Mouse (Mus musculus): Measurements from ENCODE around the gene AI413582. TPM values are rescaled to one million over a fixed set of nuclear protein-coding genes. Genes with fewer than 3 reads are reported as not detected.

AI413582 gene
- polyA plus RNA-seq, 1 experiment from 2014 or later, result 17.4 TPM

DNA sequence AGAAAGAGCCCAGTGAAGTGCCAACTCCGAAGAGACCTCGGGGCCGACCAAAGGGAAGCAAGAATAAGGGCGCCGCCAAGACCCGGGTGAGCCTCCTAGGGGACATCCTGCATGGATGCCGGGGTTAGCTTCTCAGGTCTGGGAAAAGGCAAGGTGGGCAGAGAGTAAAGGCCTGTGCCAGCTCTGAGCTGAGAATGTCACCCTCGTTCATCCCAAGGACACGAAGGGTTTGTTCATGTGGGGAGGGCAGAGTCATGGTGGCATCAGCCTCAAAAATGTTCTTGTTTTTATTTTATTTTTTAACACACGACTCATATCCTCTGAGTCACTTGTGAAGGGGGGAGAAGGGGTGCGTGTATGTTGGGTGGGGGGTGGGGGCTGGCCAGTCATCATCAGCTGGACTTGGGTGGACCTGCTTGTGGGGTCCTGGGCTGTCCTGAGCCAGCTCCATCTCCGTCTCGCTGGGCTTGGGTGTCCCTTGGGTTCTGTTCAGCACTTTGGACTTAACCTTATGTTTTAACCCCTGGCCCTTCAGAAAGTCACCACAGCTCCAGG lies 4.6 kb downstream of the AI413582 start:
- H3K9me3 ChIP-seq (ENCODE audit: control insufficient read depth, low read length), result no peaks in the 10 kb centered on the region
- H3K4me3 ChIP-seq (ENCODE audit: low read length), result no peak overlapping the region
- 82% methylated on average over 13 of the region's 13 CpGs for WGBS
- H3K27me3 ChIP-seq (ENCODE audit: control insufficient read depth, insufficient read depth, low read length), result no peaks in the 10 kb centered on the region
- H3K36me3 ChIP-seq (ENCODE audit: control insufficient read depth, insufficient read depth, low read length), result peaks cover 21% of the 10 kb centered on the region; the same call in 1 of the 2 replicates
- no peak overlapping the region for H3K9ac ChIP-seq (ENCODE audit: low read depth, low read length)
- no peak overlapping the region for H3K27ac ChIP-seq (ENCODE audit: low read depth, low read length)
- H3K4me2 ChIP-seq (replicated peaks; ENCODE audit: low read depth, low read length), result no peak overlapping the region
- ATAC-seq (ENCODE audit: low FRiP score, low TSS enrichment), result no peak
- H3K4me1 ChIP-seq (ENCODE audit: control insufficient read depth, insufficient read depth, low read length), result peaks cover 20% of the 10 kb centered on the region

DNA sequence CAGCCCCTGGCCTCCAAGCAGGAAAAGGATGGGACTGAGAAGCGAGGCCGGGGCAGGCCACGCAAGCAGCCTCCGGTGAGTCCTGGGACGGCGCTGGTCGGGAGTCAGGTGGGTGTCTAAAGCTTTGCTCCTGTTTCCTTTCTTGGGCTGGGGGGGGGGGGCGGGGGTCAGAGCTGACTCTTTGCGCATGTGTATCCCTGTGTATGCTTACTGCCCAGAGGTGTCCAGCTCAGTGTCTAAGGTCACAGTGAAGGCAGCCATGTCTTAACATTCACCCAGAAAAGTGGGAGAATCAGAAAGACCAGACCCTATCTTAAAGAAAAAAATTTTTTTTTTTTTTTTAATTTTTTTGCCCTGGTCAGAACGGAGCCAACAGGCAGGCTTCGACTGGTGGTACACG lies 6.0 kb downstream of the AI413582 start:
- H3K27ac ChIP-seq (ENCODE audit: low read depth, low read length), result no peak overlapping the region
- no peak overlapping the region for H3K4me3 ChIP-seq (ENCODE audit: low read length)
- peak overlapping the region; percentile 84; the same call in 1 of the 2 replicates for H3K4me2 ChIP-seq (replicated peaks; ENCODE audit: low read depth, low read length)
- no peaks in the 10 kb centered on the region for H3K27me3 ChIP-seq (ENCODE audit: control insufficient read depth, insufficient read depth, low read length)
- no peak overlapping the region for H3K9ac ChIP-seq (ENCODE audit: low read depth, low read length)
- 72% methylated on average over 10 of the region's 12 CpGs for WGBS
- peaks cover 21% of the 10 kb centered on the region; the same call in 1 of the 2 replicates for H3K36me3 ChIP-seq (ENCODE audit: control insufficient read depth, insufficient read depth, low read length)
- H3K4me1 ChIP-seq (ENCODE audit: control insufficient read depth, insufficient read depth, low read length), result peaks cover 23% of the 10 kb centered on the region
- ATAC-seq (ENCODE audit: low FRiP score, low TSS enrichment), result no peak
- H3K9me3 ChIP-seq (ENCODE audit: control insufficient read depth, low read length), result no peaks in the 10 kb centered on the region

DNA sequence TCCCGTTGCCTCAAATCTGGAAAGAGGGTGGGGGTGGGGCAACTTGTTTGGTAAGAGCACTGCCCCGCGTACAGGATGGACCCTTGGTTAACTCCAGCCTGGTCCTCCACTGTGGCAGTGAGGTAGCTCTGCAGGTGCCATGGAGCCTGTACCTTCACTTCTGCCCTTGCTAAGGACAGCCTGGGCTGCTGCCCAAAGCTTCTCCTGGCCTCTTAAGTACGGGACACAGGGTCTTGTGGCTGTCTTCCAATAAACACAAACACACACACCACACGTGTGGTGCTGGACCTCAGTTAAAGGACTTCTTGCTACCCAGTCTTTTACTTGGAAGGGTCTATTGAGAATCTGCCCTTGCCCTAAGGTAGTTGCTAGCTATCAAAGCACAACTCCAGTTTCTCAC lies 6.7 kb downstream of the AI413582 start:
- 16% methylated on average over 5 of the region's 5 CpGs for WGBS
- peak overlapping the region; percentile 80; the same call in 1 of the 2 replicates for H3K4me3 ChIP-seq (ENCODE audit: low read length)
- peak overlapping the region; percentile 84 for H3K4me2 ChIP-seq (replicated peaks; ENCODE audit: low read depth, low read length)
- ATAC-seq (ENCODE audit: low FRiP score, low TSS enrichment), result no peak
- no peaks in the 10 kb centered on the region for H3K9me3 ChIP-seq (ENCODE audit: control insufficient read depth, low read length)
- peak overlapping the region; percentile 31; the same call in 1 of the 2 replicates for H3K9ac ChIP-seq (ENCODE audit: low read depth, low read length)
- peaks cover 21% of the 10 kb centered on the region; the same call in 1 of the 2 replicates for H3K36me3 ChIP-seq (ENCODE audit: control insufficient read depth, insufficient read depth, low read length)
- no peaks in the 10 kb centered on the region for H3K27me3 ChIP-seq (ENCODE audit: control insufficient read depth, insufficient read depth, low read length)
- H3K4me1 ChIP-seq (ENCODE audit: control insufficient read depth, insufficient read depth, low read length), result peaks cover 25% of the 10 kb centered on the region
- H3K27ac ChIP-seq (ENCODE audit: low read depth, low read length), result no peak overlapping the region

DNA sequence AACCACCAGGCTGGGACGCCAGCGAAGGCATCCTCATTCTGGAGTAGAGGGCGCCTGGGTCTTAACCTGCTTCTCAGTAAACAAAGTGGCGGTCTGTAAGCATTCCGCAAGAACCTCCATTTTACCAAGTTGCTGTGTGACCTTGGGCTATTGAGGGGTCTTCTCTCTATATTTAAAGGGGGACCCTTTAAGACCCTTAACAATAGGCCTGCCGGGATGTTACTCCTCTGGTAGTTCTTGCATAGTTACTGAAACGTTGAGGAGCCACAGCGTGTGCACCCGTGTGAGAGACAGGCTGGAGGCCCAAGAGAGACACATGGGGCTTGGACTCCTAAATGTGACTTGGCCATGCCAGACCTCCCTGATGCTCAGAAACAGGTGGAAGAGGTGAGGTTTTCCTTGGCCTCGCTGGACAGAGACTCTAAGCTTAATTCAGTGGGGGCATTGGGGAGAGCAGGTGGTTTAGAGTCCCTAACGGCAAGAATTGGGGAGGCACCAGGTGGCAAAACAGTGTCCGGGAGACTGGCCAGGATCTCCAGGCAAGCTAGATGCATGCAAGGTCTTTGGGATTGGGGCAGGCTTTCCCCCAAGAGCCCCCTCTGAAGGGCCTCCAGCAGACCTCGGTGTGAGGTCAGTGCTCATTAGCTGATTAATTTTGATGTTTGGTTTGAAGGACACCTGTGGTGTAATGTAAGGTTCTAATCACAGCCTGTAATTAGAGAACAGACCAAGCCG lies 7.5 kb downstream of the AI413582 start:
- ATAC-seq (ENCODE audit: low FRiP score, low TSS enrichment), result no peak
- peaks cover 21% of the 10 kb centered on the region; the same call in 1 of the 2 replicates for H3K36me3 ChIP-seq (ENCODE audit: control insufficient read depth, insufficient read depth, low read length)
- H3K9me3 ChIP-seq (ENCODE audit: control insufficient read depth, low read length), result no peaks in the 10 kb centered on the region
- no peaks in the 10 kb centered on the region for H3K27me3 ChIP-seq (ENCODE audit: control insufficient read depth, insufficient read depth, low read length)
- H3K4me1 ChIP-seq (ENCODE audit: control insufficient read depth, insufficient read depth, low read length), result peaks cover 25% of the 10 kb centered on the region
- 4% methylated on average over 14 of the region's 14 CpGs for WGBS
- peak overlapping the region; percentile 92 for H3K9ac ChIP-seq (ENCODE audit: low read depth, low read length)
- H3K4me3 ChIP-seq (ENCODE audit: low read length), result peak overlapping the region; percentile 80
- peak overlapping the region; percentile 84 for H3K4me2 ChIP-seq (replicated peaks; ENCODE audit: low read depth, low read length)
- peak overlapping the region; percentile 97; the same call in 1 of the 2 replicates for H3K27ac ChIP-seq (ENCODE audit: low read depth, low read length)

DNA sequence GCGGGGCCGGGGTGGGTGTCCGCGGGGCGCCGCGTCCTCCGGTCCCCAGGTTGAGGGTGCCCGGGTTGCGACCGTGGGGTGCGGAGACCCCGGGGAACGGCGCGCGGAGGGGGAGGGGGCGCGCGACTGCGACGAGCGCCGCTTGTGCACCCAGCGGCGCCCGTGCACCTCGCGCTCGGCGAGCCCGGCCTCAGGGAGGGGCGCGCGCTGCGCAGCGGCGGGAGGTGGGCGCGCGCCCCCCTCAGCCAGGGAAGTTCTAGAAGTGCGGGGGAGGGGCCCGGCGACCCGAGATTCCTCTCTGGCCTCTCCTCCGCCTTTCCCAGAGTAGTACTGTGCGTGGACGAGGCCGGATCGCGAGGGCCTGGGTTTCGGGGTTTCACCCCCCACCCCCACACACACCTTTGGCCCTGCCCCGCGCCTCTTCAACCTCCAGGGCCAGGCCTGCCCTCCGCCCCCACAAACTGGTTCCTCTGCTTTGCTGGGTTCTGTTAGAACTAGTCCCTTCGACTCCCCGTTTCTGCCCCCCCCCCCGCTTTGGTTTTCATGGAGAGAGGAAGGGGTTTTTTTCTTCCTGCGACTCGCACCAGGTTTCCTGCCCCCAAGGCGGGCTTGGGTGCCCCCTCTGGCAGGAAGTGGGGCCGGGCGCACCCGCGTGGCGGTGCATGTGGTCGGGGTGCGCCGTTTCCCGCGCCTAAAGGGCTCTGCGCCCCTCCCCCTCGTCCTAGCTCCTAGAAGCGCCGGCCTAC lies 8.2 kb downstream of the AI413582 start:
- Histone ChIP-seq H3K36me3 (ENCODE audit: control insufficient read depth, insufficient read depth, low read length) (peaks cover 21% of the 10 kb centered on the region; the same call in 1 of the 2 replicates), H3K9ac (ENCODE audit: low read depth, low read length) (peak overlapping the region; percentile 92), H3K4me1 (ENCODE audit: control insufficient read depth, insufficient read depth, low read length) (peaks cover 25% of the 10 kb centered on the region), H3K4me3 (ENCODE audit: low read length) (peak overlapping the region; percentile 80), H3K27me3 (ENCODE audit: control insufficient read depth, insufficient read depth, low read length) (no peaks in the 10 kb centered on the region), H3K4me2 (replicated peaks; ENCODE audit: low read depth, low read length) (peak overlapping the region; percentile 84), H3K27ac (ENCODE audit: low read depth, low read length) (peak overlapping the region; percentile 97), H3K9me3 (ENCODE audit: control insufficient read depth, low read length) (no peaks in the 10 kb centered on the region)
- under 1% methylated on average over 45 of the region's 75 CpGs for WGBS
- peak; percentile 10; the same call in 1 of the 2 replicates for ATAC-seq (ENCODE audit: low FRiP score, low TSS enrichment)

DNA sequence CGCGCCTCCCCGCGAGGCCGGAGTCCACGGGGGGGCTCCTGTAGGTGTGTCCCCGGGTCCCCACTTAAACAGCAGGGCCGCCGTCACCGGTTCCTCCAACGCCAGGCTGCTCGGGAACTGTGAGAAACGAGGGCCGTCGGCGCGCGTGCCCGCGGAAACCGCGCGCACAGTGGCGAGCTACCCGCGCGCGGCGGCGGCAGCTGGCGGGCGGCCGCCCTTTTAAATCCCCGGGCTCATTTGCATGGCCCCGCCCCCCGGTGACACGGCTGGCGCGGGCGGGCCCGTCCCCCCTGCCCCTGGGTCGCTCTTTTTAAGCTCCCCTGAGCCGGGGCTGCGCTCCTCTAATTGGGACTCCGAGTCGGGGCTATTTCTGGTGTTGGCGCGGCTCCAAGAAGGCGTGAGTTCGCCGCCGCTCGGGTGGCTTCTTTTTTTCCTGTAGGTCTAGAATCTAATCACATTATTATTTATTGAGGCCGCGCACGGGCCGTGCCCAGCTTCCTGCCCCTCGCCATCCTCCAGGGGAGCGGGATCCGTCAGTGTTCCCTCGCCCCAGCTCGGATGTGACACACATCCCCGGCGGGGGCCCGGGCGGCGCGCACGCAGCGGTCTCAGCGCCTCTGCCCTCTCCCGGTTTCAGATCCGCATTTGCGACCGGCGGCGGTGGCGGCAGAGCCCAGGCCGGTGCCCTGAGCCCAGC lies 9.1 kb downstream of the AI413582 start, which contains the start of gene Hmga1:
Gene Hmga1, plus strand, starts transcription at position 183 of the 697 bp plus-strand sequence.
- WGBS, result under 1% methylated on average over 68 of the region's 79 CpGs
- peak within 1 kb of the TSS; percentile 84 for H3K4me2 ChIP-seq (replicated peaks; ENCODE audit: low read depth, low read length)
- peak within 1 kb of the TSS; percentile 80 for H3K4me3 ChIP-seq (ENCODE audit: low read length)
- H3K9ac ChIP-seq (ENCODE audit: low read depth, low read length), result peak within 1 kb of the TSS; percentile 92
- peaks cover 14% of the 10 kb centered on the region; the same call in 1 of the 2 replicates for H3K36me3 ChIP-seq (ENCODE audit: control insufficient read depth, insufficient read depth, low read length)
- H3K4me1 ChIP-seq (ENCODE audit: control insufficient read depth, insufficient read depth, low read length), result peaks cover 25% of the 10 kb centered on the region
- no peaks in the 10 kb centered on the region for H3K27me3 ChIP-seq (ENCODE audit: control insufficient read depth, insufficient read depth, low read length)
- H3K27ac ChIP-seq (ENCODE audit: low read depth, low read length), result peak within 1 kb of the TSS; percentile 97
- H3K9me3 ChIP-seq (ENCODE audit: control insufficient read depth, low read length), result no peaks in the 10 kb centered on the region
- peak; percentile 63 for ATAC-seq (ENCODE audit: low FRiP score, low TSS enrichment)

DNA sequence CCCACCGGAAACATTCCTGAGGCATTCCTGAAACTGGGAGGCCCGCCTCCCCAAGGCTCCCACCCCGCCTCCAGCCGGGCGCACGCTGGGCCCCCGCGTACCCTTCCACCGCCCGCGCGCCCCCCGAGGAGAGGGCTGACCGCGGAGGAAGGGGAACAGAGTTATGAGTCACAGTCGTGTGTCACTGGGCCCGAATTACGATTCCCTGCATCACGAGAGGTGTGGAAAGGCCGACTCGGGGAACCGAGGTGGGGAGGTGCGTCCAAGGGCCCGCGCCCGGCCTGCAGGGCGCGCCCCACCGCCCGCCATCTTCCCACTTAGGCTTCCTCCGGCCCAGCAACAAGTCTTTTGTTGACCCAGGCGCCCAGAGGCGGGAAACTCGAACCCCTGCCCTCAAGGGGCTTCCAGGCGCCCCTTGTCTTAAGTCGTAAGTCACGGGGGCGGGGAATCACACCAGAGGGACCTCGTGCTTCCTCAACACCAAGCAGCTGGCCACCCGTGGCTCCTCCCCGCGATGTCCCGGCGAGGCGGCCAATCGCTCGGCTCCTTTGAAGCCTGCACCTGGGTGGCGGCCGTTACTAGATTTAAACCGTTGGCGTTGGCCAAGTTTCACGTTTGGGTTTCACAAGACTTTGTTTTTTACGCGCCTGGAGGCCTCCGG lies 9.9 kb downstream of the AI413582 start:
- Histone ChIP-seq H3K4me1 (ENCODE audit: control insufficient read depth, insufficient read depth, low read length) (peaks cover 25% of the 10 kb centered on the region), H3K27ac (ENCODE audit: low read depth, low read length) (peak overlapping the region; percentile 97), H3K9me3 (ENCODE audit: control insufficient read depth, low read length) (no peaks in the 10 kb centered on the region), H3K27me3 (ENCODE audit: control insufficient read depth, insufficient read depth, low read length) (no peaks in the 10 kb centered on the region), H3K9ac (ENCODE audit: low read depth, low read length) (peak overlapping the region; percentile 92), H3K4me2 (replicated peaks; ENCODE audit: low read depth, low read length) (peak overlapping the region; percentile 84), H3K36me3 (ENCODE audit: control insufficient read depth, insufficient read depth, low read length) (0 out of 2 replicates have a peak, but pooled peaks cover 6% of the 10 kb centered on the region), H3K4me3 (ENCODE audit: low read length) (peak overlapping the region; percentile 80)
- WGBS, result 1% methylated on average over 52 of the region's 55 CpGs
- peak; percentile 55 for ATAC-seq (ENCODE audit: low FRiP score, low TSS enrichment)

DNA sequence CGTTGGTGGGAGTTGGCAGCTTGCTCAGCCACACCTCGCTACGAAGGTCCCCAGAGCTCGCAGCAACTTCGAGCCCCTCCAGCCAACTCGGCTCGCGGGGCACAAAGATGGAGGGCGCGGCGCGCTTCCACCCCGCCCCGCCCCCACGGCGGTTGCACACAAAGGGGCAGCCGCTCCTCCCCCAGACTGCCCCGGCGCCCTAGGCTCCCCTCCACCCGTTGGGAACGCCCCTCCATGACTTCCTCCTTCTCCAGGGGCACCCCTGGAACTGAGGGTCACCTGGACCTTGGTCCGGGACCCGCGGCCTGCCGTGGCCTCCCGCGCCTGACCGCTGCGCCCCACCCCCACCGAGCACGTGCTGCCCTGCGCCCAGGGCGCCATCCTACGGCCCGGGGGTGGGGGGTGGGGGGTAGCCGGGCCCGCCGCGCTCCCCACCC lies 10.5 kb downstream of the AI413582 start:
- Histone ChIP-seq H3K27me3 (ENCODE audit: control insufficient read depth, insufficient read depth, low read length) (no peaks in the 10 kb centered on the region), H3K36me3 (ENCODE audit: control insufficient read depth, insufficient read depth, low read length) (0 out of 2 replicates have a peak, but pooled peaks cover 2% of the 10 kb centered on the region), H3K9me3 (ENCODE audit: control insufficient read depth, low read length) (no peaks in the 10 kb centered on the region), H3K4me1 (ENCODE audit: control insufficient read depth, insufficient read depth, low read length) (peaks cover 25% of the 10 kb centered on the region), H3K4me3 (ENCODE audit: low read length) (peak overlapping the region; percentile 80), H3K9ac (ENCODE audit: low read depth, low read length) (peak overlapping the region; percentile 92), H3K4me2 (replicated peaks; ENCODE audit: low read depth, low read length) (peak overlapping the region; percentile 84), H3K27ac (ENCODE audit: low read depth, low read length) (peak overlapping the region; percentile 97)
- WGBS, result 2% methylated on average over 36 of the region's 39 CpGs
- ATAC-seq (ENCODE audit: low FRiP score, low TSS enrichment), result peak; percentile 29

Measured in kidney, embryonic 14.5 days (tissue).